Mouse (Mus musculus) CH12.LX (cell line): ENCODE measurements at regions not wholly inside any gene's neighbourhood (a gene's known extent, or its start where the extent isn't known, plus 50 kb on each side); places are given as distances from the start of the nearest gene placed in this dataset.

Experiments used
- DNase-seq: peaks from one replicate; pipeline ENCODE4 v3.0.0-alpha.2; 2013; ENCODE audit errors: extremely low read depth
- H3K27ac ChIP-seq: 2 replicates; pipeline ENCODE4 v1.5.1; 2012; ENCODE audit warnings: low read depth, mild to moderate bottlenecking, control low read depth, moderate library complexity; ENCODE audit not compliant: insufficient read depth
- H3K27me3 ChIP-seq: replicated peaks from 2 replicates; pipeline ENCODE3; 2012; ENCODE audit warnings: inconsistent platforms
- H3K36me3 ChIP-seq, 2 experiments: replicated peaks in 1 of 2; 2 replicates each; pipeline versions ENCODE3 to v1.6.1; 2012; ENCODE audit warnings: inconsistent platforms in 1 of 2, low read length in 1 of 2, mild to moderate bottlenecking in 1 of 2, mixed read lengths in 1 of 2, moderate library complexity in 1 of 2; ENCODE audit not compliant: control insufficient read depth in 1 of 2, insufficient read depth in 1 of 2
- H3K4me1 ChIP-seq, 2 experiments: 2 replicates each; pipeline ENCODE4 v1.6.1; 2012; ENCODE audit warnings: inconsistent platforms in 1 of 2, moderate library complexity in 1 of 2; ENCODE audit not compliant: insufficient read depth in 2 of 2, control insufficient read depth in 1 of 2
- H3K4me2 ChIP-seq: 2 replicates; pipeline ENCODE4 v1.6.1; 2012; ENCODE audit warnings: low read depth, mild to moderate bottlenecking, control low read depth; ENCODE audit not compliant: poor library complexity, insufficient read depth, severe bottlenecking
- H3K4me3 ChIP-seq, 3 experiments: fragments of 150-350 bp in 1 of 3; sonication (generic) in 1 of 3; replicated peaks in 1 of 3; 2 replicates each; pipeline versions ENCODE3 to v1.5.1; 2011 to 2012; ENCODE audit warnings: low read depth in 2 of 3, low read length in 2 of 3, mild to moderate bottlenecking in 2 of 3, moderate library complexity in 2 of 3, control low read depth in 1 of 3, improper control_type of control experiment in 1 of 3, inconsistent platforms in 1 of 3, mixed read lengths in 1 of 3; ENCODE audit not compliant: poor library complexity in 1 of 3
- H3K79me2 ChIP-seq: replicated peaks from 2 replicates; pipeline ENCODE4 v1.6.1; 2012; ENCODE audit warnings: mild to moderate bottlenecking, moderate library complexity; ENCODE audit not compliant: control insufficient read depth, poor library complexity, insufficient read depth, severe bottlenecking; ENCODE audit errors: extremely low read depth
- H3K9ac ChIP-seq: 2 replicates; pipeline ENCODE4 v1.6.1; 2012; ENCODE audit warnings: low read depth, mild to moderate bottlenecking, control low read depth, moderate library complexity; ENCODE audit not compliant: insufficient read depth
- H3K9me3 ChIP-seq: replicated peaks from 2 replicates; pipeline ENCODE3; 2012; ENCODE audit warnings: low read length, inconsistent platforms, mixed read lengths
- BHLHE40 ChIP-seq: IDR thresholded peaks from 2 replicates; pipeline ENCODE4 v1.6.1; 2011; ENCODE audit warnings: mild to moderate bottlenecking, low read depth, low read length, improper control_type of control experiment
- CHD1 ChIP-seq: IDR thresholded peaks from 2 replicates; pipeline ENCODE4 v1.6.1; 2012; ENCODE audit warnings: low read depth, low read length, improper control_type of control experiment, inconsistent platforms
- E2F4 ChIP-seq: IDR thresholded peaks from 2 replicates; pipeline ENCODE4 v1.6.1; 2011; ENCODE audit warnings: low read depth, low read length, improper control_type of control experiment; ENCODE audit not compliant: insufficient replicate concordance
- ELF1 ChIP-seq: IDR thresholded peaks from 2 replicates; pipeline ENCODE4 v1.6.1; 2014; ENCODE audit warnings: low read depth, mild to moderate bottlenecking, inconsistent platforms, low read length, improper control_type of control experiment
- ETS1 ChIP-seq: conservative IDR thresholded peaks from 2 replicates; pipeline ENCODE4 v1.6.1; 2012; ENCODE audit warnings: low read depth, mild to moderate bottlenecking, inconsistent platforms, low read length, improper control_type of control experiment, moderate library complexity
- GABPA ChIP-seq: IDR thresholded peaks from 2 replicates; pipeline ENCODE4 v1.6.1; 2012; ENCODE audit warnings: low read depth, low read length, improper control_type of control experiment, inconsistent platforms; ENCODE audit not compliant: insufficient replicate concordance
- HCFC1 ChIP-seq: IDR thresholded peaks from 2 replicates; pipeline ENCODE4 v1.6.1; 2012; ENCODE audit warnings: low read depth, mild to moderate bottlenecking, inconsistent platforms, low read length, improper control_type of control experiment
- IRF4 ChIP-seq: IDR thresholded peaks from 2 replicates; pipeline ENCODE4 v1.6.1; 2014; ENCODE audit warnings: low read depth, mild to moderate bottlenecking, inconsistent platforms, low read length, improper control_type of control experiment
- JUN ChIP-seq: IDR thresholded peaks from 2 replicates; pipeline ENCODE4 v1.6.1; 2011; ENCODE audit warnings: low read depth, mild to moderate bottlenecking, low read length, improper control_type of control experiment, moderate library complexity; ENCODE audit not compliant: insufficient read depth
- JUND ChIP-seq: conservative IDR thresholded peaks from 2 replicates; pipeline ENCODE4 v1.6.1; 2011; ENCODE audit warnings: low read depth, low read length, improper control_type of control experiment
- KAT2A ChIP-seq: IDR thresholded peaks from 2 replicates; pipeline ENCODE4 v1.6.1; 2012; ENCODE audit warnings: low read length, improper control_type of control experiment, inconsistent platforms; ENCODE audit not compliant: insufficient replicate concordance
- MAZ ChIP-seq: IDR thresholded peaks from 2 replicates; pipeline ENCODE4 v1.6.1; 2012; ENCODE audit warnings: low read depth, mild to moderate bottlenecking, inconsistent platforms, low read length, improper control_type of control experiment, moderate library complexity
- MEF2A ChIP-seq: IDR thresholded peaks from 2 replicates; pipeline ENCODE4 v1.6.1; 2014; ENCODE audit warnings: low read depth, mild to moderate bottlenecking, inconsistent platforms, low read length, improper control_type of control experiment, borderline replicate concordance
- MXI1 ChIP-seq: IDR thresholded peaks from 2 replicates; pipeline ENCODE4 v1.6.1; 2011; ENCODE audit warnings: mild to moderate bottlenecking, low read depth, low read length, improper control_type of control experiment
- MYC ChIP-seq: IDR thresholded peaks from 2 replicates; pipeline ENCODE4 v1.6.1; 2011; ENCODE audit warnings: low read depth, mild to moderate bottlenecking, improper control_type of control experiment, low read length
- NELFE ChIP-seq: IDR thresholded peaks from 2 replicates; pipeline ENCODE4 v1.6.1; 2011; ENCODE audit warnings: low read depth, low read length, improper control_type of control experiment
- POLR2A ChIP-seq: IDR thresholded peaks from 2 replicates; pipeline ENCODE4 v1.6.1; 2011; ENCODE audit warnings: low read depth, mild to moderate bottlenecking, improper control_type of control experiment, low read length
- RAD21 ChIP-seq: IDR thresholded peaks from 2 replicates; pipeline ENCODE4 v1.6.1; 2011; ENCODE audit warnings: low read depth, mild to moderate bottlenecking, low read length, improper control_type of control experiment, moderate library complexity
- SIN3A ChIP-seq: IDR thresholded peaks from 2 replicates; pipeline ENCODE4 v1.6.1; 2012; ENCODE audit warnings: low read length, improper control_type of control experiment, inconsistent platforms
- SMC3 ChIP-seq: IDR thresholded peaks from 2 replicates; pipeline ENCODE4 v1.6.1; 2011; ENCODE audit warnings: low read depth, low read length, improper control_type of control experiment
- USF1 ChIP-seq: IDR thresholded peaks from 2 replicates; pipeline ENCODE4 v1.6.1; 2014; ENCODE audit warnings: low read depth, mild to moderate bottlenecking, inconsistent platforms, low read length, improper control_type of control experiment
- USF2 ChIP-seq: conservative IDR thresholded peaks from 2 replicates; pipeline ENCODE4 v1.6.1; 2011; ENCODE audit warnings: low read depth, low read length, improper control_type of control experiment
- ZNF384 ChIP-seq: IDR thresholded peaks from 2 replicates; pipeline ENCODE4 v1.6.1; 2012; ENCODE audit warnings: low read depth, low read length, improper control_type of control experiment, inconsistent platforms
- dilution Hi-C: fragments of 300-500 bp; cut with MboI; formaldehyde crosslinking; loops from 2 replicates; pipeline ENCODE4 v1.14.3; 2020; ENCODE audit warnings: low sequenced_read_pairs; ENCODE audit not compliant: extremely low pct_unique_long_range_greater_than_20kb, extremely low pct_ligation_motif_present
- in situ Hi-C: fragments of 300-500 bp; cut with MboI; formaldehyde crosslinking; loops from 3 replicates; pipeline ENCODE4 v1.14.3; 2019; ENCODE audit warnings: low sequenced_read_pairs, low pct_ligation_motif_present, low pct_unique_long_range_greater_than_20kb, mixed read lengths

GRCm38 (mm10) chr17:26362586-26363361 is 51.9 kb upstream of the Neurl1b start:
- TF ChIP-seq ZNF384 = no peak
- no peak for TF ChIP-seq JUND
- TF ChIP-seq MYC = no peak
- TF ChIP-seq SMC3 = no peak
- TF ChIP-seq ETS1 = no peak
- no peak for TF ChIP-seq IRF4
- no peak; the same call in none of the 2 replicates for TF ChIP-seq RAD21
- TF ChIP-seq GABPA = no peak
- TF ChIP-seq MXI1 = no peak
- TF ChIP-seq CHD1 = no peak
- TF ChIP-seq HCFC1 = no peak
- TF ChIP-seq, all 38 proteins: peak for 0
- no peak for DNase-seq
- H3K9me3 ChIP-seq = peaks cover 2% of the 10 kb centered on the region
- peaks cover 89% of the 10 kb centered on the region for H3K27me3 ChIP-seq
- no peak overlapping the region for H3K4me2 ChIP-seq
- no peak overlapping the region for H3K4me3 ChIP-seq
- H3K27ac ChIP-seq = no peak overlapping the region
- dilution Hi-C loops (no loop called here), in situ Hi-C loops (no loop called here)
- no peak overlapping the region for H3K9ac ChIP-seq
- H3K4me1 ChIP-seq = no peaks in the 10 kb centered on the region
- H3K79me2 ChIP-seq = no peaks in the 10 kb centered on the region
- H3K36me3 ChIP-seq = no peaks in the 10 kb centered on the region

- in situ Hi-C loops = no loop called here
- Histone ChIP-seq H3K4me2 (no peak overlapping the region), H3K9ac (no peak overlapping the region), H3K4me3 (no peak overlapping the region), H3K27ac (no peak overlapping the region), H3K36me3 (no peaks in the 10 kb centered on the region), H3K27me3 (peaks cover 89% of the 10 kb centered on the region), H3K79me2 (no peaks in the 10 kb centered on the region), H3K9me3 (no peaks in the 10 kb centered on the region), H3K4me1 (no peaks in the 10 kb centered on the region)
- no peak for DNase-seq
- TF ChIP-seq SIN3A (no peak), ZNF384 (no peak), USF2 (no peak), RAD21 (no peak), ELF1 (no peak), MAZ (no peak), USF1 (no peak), MXI1 (no peak), POLR2A (no peak), JUN (no peak), GABPA (no peak), IRF4 (no peak), BHLHE40 (no peak), MEF2A (no peak), NELFE (no peak), JUND (no peak), E2F4 (no peak), KAT2A (no peak)
- dilution Hi-C loops = no loop called here
Measured at GRCm38 (mm10) chr17:26363853-26364532, 50.6 kb upstream of the Neurl1b start.
